Mouse (Mus musculus) brain, adult 10 weeks (tissue): ENCODE data around the gene Pfdn4. TPM values are rescaled to one million over a fixed set of nuclear protein-coding genes. Genes with fewer than 3 reads are reported as not detected.

Experiments used
- polyA plus RNA-seq: library from polyadenylated mRNA; stranded (reverse); fragments of 350-450 nt; fragmentation: Illumina TruSeq; extraction: RNeasy Lipid Tissue Mini Kit (QIAGEN cat#74804); gene quantifications from one replicate; pipeline ENCODE4 v1.2.3, GENCODE M21; 2015; ENCODE audit warnings: low read depth, low replicate concordance

Pfdn4 gene
- polyA plus RNA-seq, result 61.4 TPM

DNA sequence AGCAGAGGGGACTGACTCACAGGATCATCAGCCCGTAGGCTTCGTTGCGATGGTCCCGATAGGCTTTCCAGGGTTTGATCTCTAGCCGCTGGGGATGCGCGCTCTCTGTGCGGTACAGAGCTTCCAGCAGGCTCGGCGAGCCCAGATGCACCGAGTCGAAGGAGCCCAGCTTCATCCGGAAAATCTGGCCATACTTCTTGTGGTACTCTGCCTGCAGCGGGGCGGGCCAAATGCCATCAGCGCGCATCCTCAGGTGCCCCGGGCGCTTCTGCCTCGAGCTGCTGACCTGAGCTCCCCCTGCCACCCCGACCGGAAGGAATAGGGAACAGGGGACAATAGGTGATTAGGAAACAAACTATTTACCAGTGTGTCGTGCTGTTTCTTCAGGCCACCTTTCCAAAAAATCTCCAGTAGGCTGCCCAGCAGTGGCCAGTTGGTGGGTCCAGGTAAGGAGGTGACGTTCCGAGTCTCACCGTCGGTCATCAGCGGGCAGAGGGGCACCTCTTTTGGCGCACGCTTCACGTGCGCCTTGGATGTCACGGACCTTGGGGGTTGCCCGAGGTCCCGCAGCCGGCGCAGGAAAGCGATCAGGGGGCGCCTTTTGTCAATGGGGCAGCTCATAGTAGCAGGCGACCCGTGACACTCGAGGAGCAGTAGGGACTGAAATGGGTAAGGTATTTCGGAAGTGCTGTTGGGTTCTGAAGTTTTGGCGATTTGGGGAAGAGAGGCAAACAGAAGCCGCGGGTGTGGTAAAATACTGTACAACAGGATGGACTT lies at the start of gene Pfdn4:
Gene Pfdn4, plus strand, starts transcription at position 275 of the 777 bp plus-strand sequence.

DNA sequence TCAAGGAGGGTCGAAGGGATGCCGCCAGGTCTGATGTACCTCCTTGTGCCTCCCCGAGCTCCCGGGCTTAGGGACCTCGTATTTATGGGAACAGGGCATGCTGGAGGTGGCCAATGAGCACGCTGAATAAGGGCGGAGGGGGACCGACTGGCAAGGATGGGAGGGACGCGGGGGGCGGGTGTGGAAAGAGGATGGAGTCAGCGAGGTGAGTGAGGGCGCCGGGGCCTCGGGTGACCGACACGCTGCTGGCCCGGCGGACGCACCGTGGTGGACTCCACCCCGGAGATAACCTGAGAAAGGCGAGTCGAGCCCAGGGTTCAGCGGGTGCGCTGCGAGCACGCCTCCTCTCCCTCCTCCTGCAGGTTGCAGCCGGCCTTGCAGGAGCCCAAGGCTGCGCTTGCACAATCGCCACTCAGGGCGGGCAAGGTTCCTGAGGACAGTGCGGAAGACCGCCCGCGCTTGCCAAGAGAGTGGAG lies 901 bp downstream of the Pfdn4 start, which contains the start of gene Cyp24a1:
Gene Cyp24a1, minus strand, starts transcription at position 55 of the 476 bp plus-strand sequence.

Other genes with a start within 250 kb of the Pfdn4 start
- gene Bcas1, start 68.6 kb upstream of the Pfdn4 start, polyA plus RNA-seq, result 207 TPM
- gene Cyp24a1, start 717 bp downstream of the Pfdn4 start, polyA plus RNA-seq, result 0.16 TPM
- not detected for gene 4930470P17Rik, start 105.6 kb downstream of the Pfdn4 start, polyA plus RNA-seq
- 31.7 TPM for gene Dok5, start 235.4 kb downstream of the Pfdn4 start, polyA plus RNA-seq